Mouse (Mus musculus) heart, adult 2 months (tissue): ENCODE measurements around the gene Glrx3.

Experiments
- CTCF ChIP-seq: fragments of 200-600 bp; IDR thresholded peaks from 2 replicates; pipeline ENCODE4 v1.8.1; 2022; ENCODE audit warnings: antibody characterized with exemption, mild to moderate bottlenecking, moderate library complexity
- EP300 ChIP-seq: fragments of 200-500 bp; IDR thresholded peaks from 2 replicates; pipeline ENCODE4 v1.6.1; 2011; ENCODE audit warnings: low read depth, low read length, control low read depth; ENCODE audit not compliant: insufficient read depth
- POLR2A ChIP-seq: fragments of 200-500 bp; IDR thresholded peaks from 2 replicates; pipeline ENCODE4 v1.6.1; 2011; ENCODE audit warnings: mild to moderate bottlenecking, low read depth, low read length, control low read depth; ENCODE audit not compliant: insufficient read depth

DNA sequence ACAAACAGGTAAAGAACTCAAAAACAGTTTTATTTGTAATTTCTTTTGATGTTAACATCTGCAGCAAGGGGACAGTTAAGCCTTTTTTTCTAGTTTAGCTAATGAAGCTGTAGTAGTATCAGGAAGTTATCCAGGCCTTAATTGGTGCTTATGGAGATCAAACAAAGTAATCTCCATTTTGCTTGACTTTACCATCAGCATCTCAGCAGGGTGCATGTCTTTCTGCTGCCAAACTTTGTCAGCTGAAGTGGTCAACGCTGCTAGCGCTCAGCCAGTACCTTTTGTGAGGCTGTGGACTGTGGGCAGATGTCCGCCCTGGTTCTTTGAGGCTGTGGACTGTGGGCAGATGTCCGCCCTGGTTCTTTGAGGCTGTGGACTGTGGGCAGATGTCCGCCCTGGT is 24.0 kb downstream of the Glrx3 start:
- TF ChIP-seq CTCF, result no peak
- TF ChIP-seq POLR2A, result no peak
- no peak for TF ChIP-seq EP300
